Mouse (Mus musculus) kidney, postnatal 0 days (tissue): Measurements from ENCODE around the gene Dner. TPM values are rescaled to one million over a fixed set of nuclear protein-coding genes. Genes with fewer than 3 reads are reported as not detected.

ENCODE experiments used
- ATAC-seq: fragments of 200-750 bp; cut with Nextera tagmentation; replicated peaks from 2 replicates; pipeline ENCODE4 v1.8.0; 2017; ENCODE audit warnings: low read depth, moderate number of reproducible peaks, moderate TSS enrichment, moderate library complexity; ENCODE audit not compliant: low FRiP score
- DNase-seq: peaks from one replicate; pipeline ENCODE4 v3.0.0-alpha.2; 2016; ENCODE audit warnings: low spot score
- H3K27ac ChIP-seq: fragments of 300-500 bp; sonication (generic); 2 replicates; pipeline ENCODE4 v1.5.1; 2014; ENCODE audit warnings: mild to moderate bottlenecking
- H3K27me3 ChIP-seq: fragments of 300-500 bp; sonication (generic); 2 replicates; pipeline ENCODE4 v1.6.1; 2014; ENCODE audit warnings: low read length, mixed read lengths; ENCODE audit not compliant: insufficient read depth
- H3K36me3 ChIP-seq: fragments of 300-500 bp; sonication (generic); 2 replicates; pipeline ENCODE4 v1.6.1; 2014; ENCODE audit warnings: low read length, mixed read lengths; ENCODE audit not compliant: insufficient read depth
- H3K4me1 ChIP-seq: fragments of 300-500 bp; sonication (generic); replicated peaks from 2 replicates; pipeline ENCODE4 v1.6.1; 2014; ENCODE audit warnings: antibody characterized with exemption, low read length, mixed read lengths; ENCODE audit not compliant: insufficient read depth
- H3K4me2 ChIP-seq: fragments of 300-500 bp; sonication (generic); 2 replicates; pipeline ENCODE4 v1.6.1; 2014; ENCODE audit warnings: mild to moderate bottlenecking, low read length, moderate library complexity, mixed read lengths
- H3K4me3 ChIP-seq: fragments of 300-500 bp; sonication (generic); replicated peaks from 2 replicates; pipeline ENCODE4 v1.5.1; 2014; ENCODE audit warnings: low read depth, low read length
- H3K9ac ChIP-seq: fragments of 300-500 bp; sonication (generic); 2 replicates; pipeline ENCODE4 v1.6.1; 2014; ENCODE audit warnings: low read depth, low read length
- H3K9me3 ChIP-seq: fragments of 300-500 bp; sonication (generic); replicated peaks from 2 replicates; pipeline ENCODE4 v1.6.1; 2016; ENCODE audit warnings: low read length, inconsistent platforms, mixed read lengths
- CTCF ChIP-seq: IDR thresholded peaks from 2 replicates; pipeline ENCODE4 v1.5.1; 2016; ENCODE audit warnings: antibody characterized with exemption, low read depth, mild to moderate bottlenecking, moderate library complexity
- WGBS: fragments of 180-500 bp; shearing (Covaris S2); extraction: QIAGEN DNeasy Blood & Tissue Kit; methylation state at CpG from one replicate; pipeline ENCODE4 v1.1.7; 2014; 5-methylcytosine and 5-hydroxymethylcytosine counted together
- polyA plus RNA-seq: library from polyadenylated mRNA; unstranded; fragments of >200 nt; fragmentation: Nextera tagmentation; extraction: Ambion mirVana; gene quantifications from 2 replicates; pipeline ENCODE4 v1.2.1, GENCODE M21; 2015

The Dner gene
- polyA plus RNA-seq, 1 experiment from 2014 or later = 0.68 TPM

DNA sequence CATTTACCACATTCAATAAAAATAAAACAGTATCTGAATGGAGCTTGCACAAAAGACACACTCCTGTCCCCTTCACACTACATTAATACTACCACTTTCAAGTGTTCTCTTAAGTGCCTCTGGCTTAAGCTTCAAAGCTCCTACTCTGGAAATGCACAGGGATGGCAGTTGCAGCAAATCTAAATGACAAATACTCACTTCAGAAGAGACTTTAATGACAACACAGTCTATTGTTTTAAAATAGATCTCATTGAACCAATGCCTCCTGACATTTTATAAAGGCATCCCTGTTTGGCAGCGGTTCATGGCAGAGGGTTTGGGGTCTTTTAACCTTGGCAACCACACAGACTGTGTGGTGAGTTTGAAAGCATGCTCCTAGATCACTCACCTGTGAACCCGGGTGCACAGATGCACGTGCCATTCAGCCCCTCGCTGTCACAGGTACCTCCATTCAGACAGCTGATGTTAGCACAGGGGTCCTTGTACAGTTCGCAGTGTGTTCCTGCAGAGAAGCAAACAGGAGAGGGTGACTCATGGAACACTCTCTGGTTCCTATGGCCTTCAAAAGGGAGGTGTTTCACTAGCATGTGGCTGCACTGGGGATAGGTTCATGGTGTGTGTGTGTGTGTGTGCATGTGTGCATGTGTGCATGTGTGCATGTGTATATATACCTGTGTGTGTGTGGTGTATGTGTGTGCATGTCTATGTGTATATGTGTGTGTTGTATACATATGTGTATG is 290.3 kb downstream of the Dner start:
- H3K4me2 ChIP-seq = no peak overlapping the region
- no peaks in the 10 kb centered on the region for H3K27me3 ChIP-seq
- no peak overlapping the region for H3K27ac ChIP-seq
- no peaks in the 10 kb centered on the region for H3K4me1 ChIP-seq
- ATAC-seq (no peak), DNase-seq (no peak)
- TF ChIP-seq CTCF = no peak
- H3K4me3 ChIP-seq = no peak overlapping the region
- WGBS = 85% methylated on average over 5 of the region's 5 CpGs
- H3K9ac ChIP-seq = no peak overlapping the region
- H3K9me3 ChIP-seq = no peaks in the 10 kb centered on the region
- no peaks in the 10 kb centered on the region for H3K36me3 ChIP-seq

DNA sequence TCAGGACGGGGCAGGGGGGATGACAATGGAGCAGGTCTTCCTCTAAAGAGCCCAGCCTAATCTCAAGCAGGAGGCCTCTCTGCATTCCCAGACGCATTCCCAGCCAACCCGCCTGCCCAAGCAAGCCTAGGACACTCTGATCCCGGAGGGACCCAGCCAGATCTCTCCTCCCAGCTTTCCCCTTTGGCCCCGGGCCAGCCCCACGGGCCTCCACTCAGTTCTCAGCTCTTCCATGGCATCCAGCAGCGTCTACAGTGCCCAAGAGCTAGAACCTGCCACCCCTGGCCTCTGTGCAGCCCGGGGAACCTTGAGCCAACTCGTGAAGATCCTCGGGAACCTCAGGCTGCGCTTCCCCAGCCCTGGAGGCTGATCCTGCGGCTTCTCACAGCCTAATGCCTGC is 291.1 kb downstream of the Dner start:
- no peaks in the 10 kb centered on the region for H3K4me1 ChIP-seq
- no peak overlapping the region for H3K9ac ChIP-seq
- H3K36me3 ChIP-seq = no peaks in the 10 kb centered on the region
- no peak overlapping the region for H3K4me2 ChIP-seq
- no peaks in the 10 kb centered on the region for H3K27me3 ChIP-seq
- no peaks in the 10 kb centered on the region for H3K9me3 ChIP-seq
- H3K27ac ChIP-seq = no peak overlapping the region
- H3K4me3 ChIP-seq = no peak overlapping the region
- ATAC-seq (no peak), DNase-seq (no peak)
- no peak for TF ChIP-seq CTCF
- WGBS = 60% methylated on average over 12 of the region's 12 CpGs

DNA sequence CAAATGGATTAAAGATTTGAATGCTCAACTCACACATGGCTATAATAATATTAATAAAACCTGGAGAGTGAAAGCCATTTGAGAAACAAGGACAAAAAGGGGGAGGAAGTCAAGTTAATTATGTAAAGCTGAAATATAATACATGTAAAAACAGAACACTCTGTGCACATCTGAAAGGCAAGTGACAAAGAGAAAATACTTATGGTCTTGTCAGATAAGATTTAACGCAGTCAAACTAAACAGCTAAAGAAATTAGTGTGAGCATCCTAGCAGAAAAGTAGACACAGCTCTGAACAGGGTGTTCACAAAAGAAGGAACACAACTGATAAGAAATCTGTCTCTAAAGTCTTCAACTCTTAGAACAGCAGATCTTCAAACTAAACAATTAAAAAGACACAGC is 293.9 kb downstream of the Dner start:
- Histone ChIP-seq H3K27me3 (no peaks in the 10 kb centered on the region), H3K36me3 (no peaks in the 10 kb centered on the region), H3K4me2 (no peak overlapping the region), H3K9me3 (no peaks in the 10 kb centered on the region), H3K4me1 (no peaks in the 10 kb centered on the region), H3K9ac (no peak overlapping the region), H3K4me3 (no peak overlapping the region), H3K27ac (no peak overlapping the region)
- DNase-seq = no peak
- TF ChIP-seq CTCF = no peak
- WGBS = 51% methylated on average over 1 of the region's 1 CpGs
- no peak for ATAC-seq

DNA sequence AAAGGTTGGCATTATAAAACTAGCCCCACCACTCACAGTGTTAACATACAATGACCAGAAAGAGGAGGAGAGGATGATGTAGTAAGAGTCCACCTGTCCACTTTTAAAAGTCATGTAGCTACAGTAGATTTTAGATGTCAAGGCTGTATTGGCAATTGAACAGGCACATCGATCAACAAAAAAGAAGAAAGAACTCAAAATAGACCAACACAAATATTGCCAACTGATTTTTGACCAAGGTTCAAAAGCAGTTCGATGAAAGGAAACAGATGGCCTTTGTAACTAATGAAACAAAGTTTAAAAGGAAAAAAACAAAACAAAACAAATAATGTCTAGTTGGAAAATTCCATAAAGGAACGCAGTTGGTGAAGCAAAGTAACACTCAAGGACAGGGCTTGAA is 296.4 kb downstream of the Dner start:
- no peaks in the 10 kb centered on the region for H3K4me1 ChIP-seq
- H3K9me3 ChIP-seq = no peaks in the 10 kb centered on the region
- TF ChIP-seq CTCF = no peak
- ATAC-seq = no peak
- no peak overlapping the region for H3K4me2 ChIP-seq
- H3K4me3 ChIP-seq = no peak overlapping the region
- no peak overlapping the region for H3K27ac ChIP-seq
- no peaks in the 10 kb centered on the region for H3K36me3 ChIP-seq
- 75% methylated on average over 3 of the region's 3 CpGs for WGBS
- no peak overlapping the region for H3K9ac ChIP-seq
- DNase-seq = no peak
- H3K27me3 ChIP-seq = no peaks in the 10 kb centered on the region

DNA sequence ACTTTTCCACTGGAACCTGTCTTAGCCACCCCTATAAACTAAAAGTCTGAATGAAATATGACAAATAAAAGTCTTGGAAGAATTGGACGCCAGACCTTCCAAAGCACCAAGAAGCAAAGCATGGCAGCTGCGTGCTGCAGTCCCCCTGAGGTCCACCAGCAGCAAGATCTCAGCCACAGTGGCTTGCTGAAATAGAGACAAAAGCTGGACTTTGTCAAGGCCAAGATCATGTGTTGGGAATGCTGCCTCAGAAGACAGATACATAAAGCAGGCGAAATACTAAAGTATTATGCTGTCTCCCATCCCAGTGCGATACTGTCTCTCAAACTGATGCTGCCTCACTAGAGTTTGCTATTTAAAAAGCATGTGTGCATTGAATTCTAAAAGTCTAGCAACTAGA is 296.9 kb downstream of the Dner start:
- no peak for TF ChIP-seq CTCF
- Histone ChIP-seq H3K27me3 (no peaks in the 10 kb centered on the region), H3K9me3 (no peaks in the 10 kb centered on the region), H3K27ac (no peak overlapping the region), H3K4me2 (no peak overlapping the region), H3K4me3 (no peak overlapping the region), H3K9ac (no peak overlapping the region), H3K4me1 (no peaks in the 10 kb centered on the region), H3K36me3 (no peaks in the 10 kb centered on the region)
- WGBS = 79% methylated on average over 4 of the region's 4 CpGs
- DNase-seq = peak; percentile 47
- no peak for ATAC-seq

DNA sequence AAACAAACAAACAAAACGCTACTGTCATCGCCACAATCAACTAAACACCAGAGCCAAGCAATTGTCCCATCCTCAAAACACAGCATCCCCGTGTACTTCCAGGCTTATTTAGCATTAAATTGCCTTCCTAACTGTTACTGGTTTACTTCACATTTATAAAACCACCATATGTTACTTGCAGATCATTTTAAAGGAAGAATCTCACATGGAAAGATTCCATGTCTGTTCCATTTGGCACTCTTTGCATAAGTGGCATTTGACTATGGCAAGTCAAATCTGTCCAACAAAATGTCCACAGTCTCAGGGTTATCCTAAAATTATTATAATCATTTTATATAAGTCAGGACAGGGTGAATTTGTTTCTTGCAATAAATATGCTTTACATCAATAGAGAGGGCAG is 299.2 kb downstream of the Dner start:
- Histone ChIP-seq H3K27ac (no peak overlapping the region), H3K9ac (no peak overlapping the region), H3K9me3 (no peaks in the 10 kb centered on the region), H3K27me3 (no peaks in the 10 kb centered on the region), H3K4me1 (no peaks in the 10 kb centered on the region), H3K36me3 (no peaks in the 10 kb centered on the region), H3K4me3 (no peak overlapping the region), H3K4me2 (no peak overlapping the region)
- DNase-seq (no peak), ATAC-seq (no peak)
- no peak for TF ChIP-seq CTCF
- 78% methylated on average over 3 of the region's 3 CpGs for WGBS

DNA sequence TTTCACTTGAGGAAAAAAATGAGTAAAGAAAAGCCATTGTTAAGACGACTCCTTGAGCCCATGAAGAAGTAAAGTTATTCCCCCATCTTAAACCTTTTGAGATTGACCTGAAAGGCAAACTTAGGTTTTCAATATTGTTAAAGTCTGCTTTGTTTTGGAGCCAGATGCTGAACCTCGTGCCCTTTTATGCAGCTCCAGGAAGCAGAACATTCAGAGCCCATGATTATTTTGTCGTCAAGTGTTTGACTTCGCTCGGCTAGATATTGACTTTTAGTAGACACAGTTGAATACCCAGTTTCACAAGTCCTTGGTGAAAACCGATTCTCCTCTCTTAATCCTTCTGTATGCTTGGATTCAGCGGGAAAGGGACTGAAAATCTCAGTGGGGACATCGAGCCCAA is 300.1 kb downstream of the Dner start:
- WGBS = 81% methylated on average over 8 of the region's 8 CpGs
- ATAC-seq = no peak
- TF ChIP-seq CTCF = no peak

More for the DNA sequence above, 300.1 kb downstream of the Dner start:
- Histone ChIP-seq H3K4me2 (no peak overlapping the region), H3K27ac (no peak overlapping the region), H3K9me3 (no peaks in the 10 kb centered on the region), H3K36me3 (no peaks in the 10 kb centered on the region), H3K9ac (no peak overlapping the region), H3K4me3 (no peak overlapping the region), H3K4me1 (no peaks in the 10 kb centered on the region), H3K27me3 (no peaks in the 10 kb centered on the region)
- DNase-seq = no peak
